Mouse (Mus musculus) lung, postnatal 0 days (tissue): ENCODE measurements around the gene Emilin1.

Experiments used
- CTCF ChIP-seq: IDR thresholded peaks from 2 replicates; pipeline ENCODE4 v1.5.1; 2016; ENCODE audit warnings: antibody characterized with exemption, mild to moderate bottlenecking
- EP300 ChIP-seq: IDR thresholded peaks from 2 replicates; pipeline ENCODE4 v1.6.1; 2016; ENCODE audit warnings: antibody characterized with exemption, mild to moderate bottlenecking, control low read depth

DNA sequence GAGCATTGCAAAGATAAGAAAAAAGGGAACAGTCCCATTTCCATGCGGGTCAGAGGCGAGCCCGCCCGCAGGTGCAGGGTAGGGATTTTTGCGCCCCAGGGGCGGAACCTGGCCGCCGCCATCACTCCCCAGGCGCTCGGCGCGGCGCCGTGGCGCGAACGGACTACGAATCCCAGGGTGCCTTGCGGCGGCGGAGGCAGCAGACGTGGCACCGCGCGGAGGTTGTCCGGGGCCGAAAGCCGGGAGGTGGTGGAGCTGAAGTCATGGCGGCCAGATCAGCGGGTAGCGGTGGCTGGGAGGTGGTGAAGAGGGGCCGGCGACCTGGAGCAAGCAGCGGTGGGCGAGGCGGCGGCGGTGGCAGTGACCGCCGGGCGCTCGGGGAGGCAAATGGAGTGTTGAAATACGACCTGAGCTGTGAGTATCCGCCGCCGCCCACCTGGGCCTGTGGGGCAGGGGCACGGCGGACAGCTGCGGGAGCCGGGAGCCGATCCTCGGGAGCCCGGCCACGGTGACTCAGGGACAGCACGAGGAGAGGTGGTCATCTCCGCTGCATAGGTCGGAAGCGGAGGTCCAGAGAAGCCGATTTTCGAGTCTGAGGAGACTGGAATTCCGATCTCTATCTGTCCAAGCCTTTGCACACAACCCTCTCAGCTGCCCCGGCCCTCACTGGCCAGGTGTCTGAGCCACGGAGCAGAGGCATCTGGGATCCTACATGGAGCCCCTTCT is 43.6 kb upstream of the Emilin1 start:
- TF ChIP-seq EP300 = no peak
- TF ChIP-seq CTCF = no peak; the same call in 1 of the 2 replicates
